Mouse (Mus musculus) E14TG2a.4 (cell line): Measurements from ENCODE around the gene Cacna1d.

Experiments
- H3K27me3 ChIP-seq: 2 replicates; pipeline ENCODE4 v1.6.1; 2014; ENCODE audit warnings: low read length, control low read depth; ENCODE audit not compliant: insufficient read depth
- H3K36me3 ChIP-seq: 2 replicates; pipeline ENCODE4 v1.6.1; 2014; ENCODE audit warnings: low read length, control low read depth; ENCODE audit not compliant: insufficient read depth
- H3K4me1 ChIP-seq: replicated peaks from 2 replicates; pipeline ENCODE4 v1.6.1; 2014; ENCODE audit warnings: low read depth, low read length, control low read depth
- H3K4me3 ChIP-seq: replicated peaks from 2 replicates; pipeline ENCODE4 v1.5.1; 2014; ENCODE audit warnings: mild to moderate bottlenecking, low read length
- H3K9me3 ChIP-seq: 2 replicates; pipeline ENCODE4 v1.6.1; 2014; ENCODE audit warnings: low read length, control low read depth
- CTCF ChIP-seq: conservative IDR thresholded peaks from 2 replicates; pipeline ENCODE4 v1.5.1; 2014; ENCODE audit warnings: low read length
- NANOG ChIP-seq: IDR thresholded peaks from 2 replicates; pipeline ENCODE4 v1.6.1; 2014; ENCODE audit warnings: borderline replicate concordance, low read length, mixed read lengths
- POU5F1 ChIP-seq: IDR thresholded peaks from 2 replicates; pipeline ENCODE4 v1.6.1; 2014; ENCODE audit warnings: low read length, borderline replicate concordance

Cacna1d gene

DNA sequence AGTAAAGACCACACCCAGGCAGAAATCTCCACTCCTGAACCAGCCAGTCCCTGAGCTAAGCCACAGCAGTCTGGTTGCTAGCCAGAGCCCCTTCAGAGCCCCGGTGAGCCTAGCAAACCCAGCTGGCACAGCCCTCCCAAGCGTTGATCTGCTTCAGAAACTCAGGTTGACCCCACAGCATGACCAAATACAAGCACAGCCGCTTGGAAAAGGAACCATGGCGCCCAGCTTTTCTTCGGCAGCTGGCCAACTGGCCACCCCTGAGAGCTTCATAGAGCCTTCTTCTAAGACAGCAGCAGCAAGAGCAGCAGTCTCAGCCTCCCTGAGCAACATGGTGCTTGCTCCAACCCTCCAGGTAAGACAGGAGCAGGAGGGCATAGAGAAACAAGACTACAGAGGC is 28.1 kb upstream of the Cacna1d start:
- Histone ChIP-seq H3K27me3 (no peaks in the 10 kb centered on the region), H3K9me3 (no peaks in the 10 kb centered on the region), H3K4me1 (peaks cover 12% of the 10 kb centered on the region; the same call in 1 of the 2 replicates), H3K36me3 (peaks cover 87% of the 10 kb centered on the region), H3K4me3 (no peak overlapping the region)
- TF ChIP-seq POU5F1 (no peak), NANOG (no peak), CTCF (no peak)

DNA sequence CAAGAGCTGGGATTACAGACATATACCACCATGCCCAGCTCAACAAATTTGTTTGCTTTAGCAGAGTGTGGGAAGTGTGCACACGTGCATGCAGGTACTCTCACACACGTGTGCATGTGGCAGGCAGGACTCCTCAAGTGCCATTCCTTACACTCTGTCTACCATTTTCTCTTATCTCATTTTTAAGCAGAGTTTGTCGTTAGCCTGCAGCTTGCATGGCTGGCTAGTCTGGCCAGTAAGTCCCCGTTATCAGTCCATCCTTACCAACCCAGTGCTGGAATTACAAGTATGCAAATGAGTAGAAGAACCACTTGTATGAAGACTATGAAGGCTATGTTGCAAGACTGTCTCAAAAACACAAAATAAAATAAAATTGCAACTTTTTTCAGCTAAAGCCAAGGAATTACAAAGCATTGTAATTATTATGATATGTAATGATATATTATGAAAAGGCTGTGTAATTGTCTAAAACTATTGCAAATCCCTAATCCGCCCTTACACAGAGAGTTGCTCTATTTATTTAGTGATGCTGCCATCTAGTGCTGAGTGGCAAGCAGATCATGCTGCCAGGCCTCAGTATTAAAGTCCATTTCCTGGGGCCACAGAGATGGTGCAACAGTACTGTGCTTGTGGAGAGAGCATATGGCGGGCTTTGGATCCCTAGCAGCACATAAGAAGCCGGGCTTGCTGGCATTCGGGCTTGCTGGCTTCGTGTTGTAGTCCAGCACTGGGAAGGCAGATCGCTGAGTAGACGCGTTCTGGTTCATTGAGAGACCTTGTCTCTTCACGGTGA is 24.9 kb upstream of the Cacna1d start:
- H3K9me3 ChIP-seq: no peaks in the 10 kb centered on the region
- H3K27me3 ChIP-seq: no peaks in the 10 kb centered on the region
- no peak overlapping the region for H3K4me3 ChIP-seq
- peaks cover 80% of the 10 kb centered on the region for H3K36me3 ChIP-seq
- peaks cover 2% of the 10 kb centered on the region; the same call in 1 of the 2 replicates for H3K4me1 ChIP-seq
- TF ChIP-seq CTCF (peak; percentile 55), POU5F1 (no peak)

DNA sequence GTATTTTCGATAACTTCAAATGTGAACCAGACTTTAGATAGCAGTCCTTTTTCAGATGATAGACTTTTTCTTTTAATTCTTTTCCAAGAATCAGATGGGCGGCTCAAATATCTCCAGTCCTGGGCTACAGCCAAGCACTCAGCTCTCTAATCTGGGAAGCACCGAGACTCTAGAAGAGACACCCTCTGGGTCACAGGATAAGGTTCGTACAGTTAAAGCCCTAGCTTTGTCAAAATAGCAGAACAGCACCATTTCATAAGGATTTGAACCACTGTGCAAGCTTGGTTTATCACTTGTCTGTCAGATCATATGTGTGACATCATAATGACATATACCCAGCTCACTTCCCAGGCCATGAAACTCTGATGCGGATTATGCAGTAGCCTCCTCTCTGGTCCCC is 21.6 kb upstream of the Cacna1d start:
- Histone ChIP-seq H3K36me3 (peaks cover 74% of the 10 kb centered on the region), H3K4me3 (no peak overlapping the region), H3K9me3 (no peaks in the 10 kb centered on the region), H3K27me3 (no peaks in the 10 kb centered on the region), H3K4me1 (peaks cover 6% of the 10 kb centered on the region; the same call in 1 of the 2 replicates)
- TF ChIP-seq CTCF (no peak), POU5F1 (no peak), NANOG (no peak)

DNA sequence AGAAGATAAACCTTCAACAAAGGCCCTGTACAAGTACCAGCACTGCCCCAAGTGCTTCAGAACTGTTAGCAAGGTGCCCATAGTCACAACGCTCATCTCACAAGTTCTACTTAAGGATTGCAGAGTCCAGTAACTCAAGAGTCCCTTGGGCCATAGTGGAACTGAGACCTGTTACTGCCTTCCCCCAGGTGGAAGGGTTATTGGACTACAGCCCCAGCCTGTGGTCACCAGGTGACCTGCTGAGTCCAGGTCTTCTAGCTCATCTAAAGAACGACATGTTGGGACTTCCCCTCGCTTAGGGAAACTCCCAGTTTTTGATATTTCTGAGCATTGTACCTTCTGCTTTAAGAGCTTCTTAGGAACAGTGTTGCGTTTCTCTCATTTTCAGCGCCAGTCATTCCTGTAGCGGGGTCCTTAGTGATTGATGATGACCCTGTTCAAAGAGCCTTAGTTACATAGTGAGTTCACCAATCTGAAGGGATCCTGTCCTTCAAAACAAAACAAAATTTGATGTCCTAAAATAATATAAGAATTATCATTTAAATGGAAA is 19.0 kb upstream of the Cacna1d start:
- H3K9me3 ChIP-seq: no peaks in the 10 kb centered on the region
- peaks cover 26% of the 10 kb centered on the region for H3K4me1 ChIP-seq
- H3K36me3 ChIP-seq: peaks cover 82% of the 10 kb centered on the region
- H3K27me3 ChIP-seq: no peaks in the 10 kb centered on the region
- H3K4me3 ChIP-seq: no peak overlapping the region
- TF ChIP-seq POU5F1: no peak
- TF ChIP-seq CTCF: no peak
- no peak for TF ChIP-seq NANOG

DNA sequence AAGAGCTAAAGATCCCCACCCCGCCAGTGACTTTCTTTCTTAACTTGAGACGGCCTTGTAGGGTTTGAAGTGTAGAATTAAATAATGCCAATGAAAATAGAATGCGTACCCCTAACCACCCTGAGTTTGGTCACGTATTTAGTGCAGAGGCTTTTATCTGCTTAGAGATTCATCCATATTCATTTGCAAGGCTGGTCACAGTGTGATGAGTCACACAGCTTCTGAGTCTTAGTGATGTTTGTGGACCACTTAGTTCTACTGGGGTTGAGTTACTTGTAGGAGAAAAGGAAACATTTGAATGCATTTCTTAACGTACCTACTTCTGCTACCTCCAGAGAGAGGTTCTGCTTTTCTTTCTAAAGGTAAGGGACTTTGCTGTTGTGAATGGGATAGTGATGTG is 13.7 kb upstream of the Cacna1d start:
- Histone ChIP-seq H3K4me3 (no peak overlapping the region), H3K4me1 (peaks cover 35% of the 10 kb centered on the region), H3K27me3 (no peaks in the 10 kb centered on the region), H3K9me3 (no peaks in the 10 kb centered on the region), H3K36me3 (peaks cover 74% of the 10 kb centered on the region)
- TF ChIP-seq CTCF (no peak), NANOG (no peak), POU5F1 (no peak)

DNA sequence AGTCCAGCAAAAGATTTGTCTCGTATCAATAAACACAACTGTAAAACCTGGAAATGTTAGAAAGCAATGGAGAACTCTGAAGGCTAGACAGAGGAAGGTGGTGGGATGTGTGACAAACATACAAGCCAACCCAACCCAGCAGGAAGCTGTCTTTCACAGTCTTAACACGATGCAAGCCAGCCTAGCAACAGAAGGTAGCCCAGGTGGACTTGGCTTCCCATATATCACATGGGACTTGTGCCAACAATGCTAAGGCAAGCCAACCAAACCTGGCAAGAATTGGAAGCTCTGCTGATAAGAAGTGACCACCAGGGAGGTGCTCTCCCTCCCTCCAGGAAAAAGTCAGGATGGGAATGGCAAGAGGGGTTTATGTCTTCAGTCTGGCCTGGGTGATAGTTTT is 6.9 kb upstream of the Cacna1d start:
- H3K4me1 ChIP-seq: peaks cover 5% of the 10 kb centered on the region; the same call in 1 of the 2 replicates
- no peak overlapping the region for H3K4me3 ChIP-seq
- peaks cover 75% of the 10 kb centered on the region for H3K36me3 ChIP-seq
- no peaks in the 10 kb centered on the region for H3K9me3 ChIP-seq
- H3K27me3 ChIP-seq: no peaks in the 10 kb centered on the region
- TF ChIP-seq NANOG (no peak), POU5F1 (no peak), CTCF (no peak)

DNA sequence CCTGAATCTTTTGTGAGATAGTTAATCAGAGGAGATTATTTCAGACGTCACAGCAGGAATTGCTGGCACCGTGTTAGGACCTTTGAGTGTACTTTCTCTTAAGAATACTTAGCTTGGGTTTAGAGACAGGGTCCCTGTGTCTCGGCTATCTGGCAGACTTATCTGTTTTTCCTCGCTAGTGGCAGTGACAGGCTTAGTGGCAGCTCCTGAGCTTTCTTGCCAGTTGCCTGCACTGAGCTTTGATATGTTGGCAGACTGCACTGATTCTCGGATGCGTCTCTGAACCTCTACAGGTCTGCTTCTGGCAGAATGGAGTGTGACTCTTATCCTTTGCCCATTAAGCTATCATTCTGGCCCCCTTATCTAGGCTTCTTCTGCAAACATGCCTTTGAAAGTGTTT is 3.7 kb upstream of the Cacna1d start:
- Histone ChIP-seq H3K4me3 (no peak overlapping the region), H3K9me3 (no peaks in the 10 kb centered on the region), H3K36me3 (peaks cover 90% of the 10 kb centered on the region), H3K4me1 (peaks cover 16% of the 10 kb centered on the region), H3K27me3 (no peaks in the 10 kb centered on the region)
- TF ChIP-seq CTCF (no peak), NANOG (no peak), POU5F1 (no peak)

DNA sequence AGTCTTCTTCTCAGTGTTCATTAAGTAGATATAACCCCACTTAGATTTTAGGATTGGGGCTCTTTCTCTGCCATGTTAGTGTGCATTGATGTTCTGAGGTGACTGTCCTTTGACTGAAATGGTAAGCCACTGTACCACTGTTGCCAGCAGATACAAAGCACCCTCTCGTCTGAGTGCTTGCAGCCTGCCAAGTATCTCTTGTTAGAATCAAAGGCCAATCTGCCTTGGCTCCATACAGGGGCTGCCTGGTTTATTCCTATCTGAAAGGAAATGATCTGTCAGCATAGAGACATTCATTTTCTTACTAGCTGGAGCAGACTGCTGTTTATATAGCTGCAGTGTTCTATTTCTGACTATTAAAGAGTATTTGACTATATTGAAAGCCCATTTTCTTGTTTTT is 2.0 kb upstream of the Cacna1d start:
- TF ChIP-seq NANOG (no peak), CTCF (no peak), POU5F1 (no peak)
- no peaks in the 10 kb centered on the region for H3K27me3 ChIP-seq
- H3K9me3 ChIP-seq: no peaks in the 10 kb centered on the region
- peaks cover 93% of the 10 kb centered on the region for H3K36me3 ChIP-seq
- H3K4me3 ChIP-seq: no peak overlapping the region
- peaks cover 13% of the 10 kb centered on the region for H3K4me1 ChIP-seq

DNA sequence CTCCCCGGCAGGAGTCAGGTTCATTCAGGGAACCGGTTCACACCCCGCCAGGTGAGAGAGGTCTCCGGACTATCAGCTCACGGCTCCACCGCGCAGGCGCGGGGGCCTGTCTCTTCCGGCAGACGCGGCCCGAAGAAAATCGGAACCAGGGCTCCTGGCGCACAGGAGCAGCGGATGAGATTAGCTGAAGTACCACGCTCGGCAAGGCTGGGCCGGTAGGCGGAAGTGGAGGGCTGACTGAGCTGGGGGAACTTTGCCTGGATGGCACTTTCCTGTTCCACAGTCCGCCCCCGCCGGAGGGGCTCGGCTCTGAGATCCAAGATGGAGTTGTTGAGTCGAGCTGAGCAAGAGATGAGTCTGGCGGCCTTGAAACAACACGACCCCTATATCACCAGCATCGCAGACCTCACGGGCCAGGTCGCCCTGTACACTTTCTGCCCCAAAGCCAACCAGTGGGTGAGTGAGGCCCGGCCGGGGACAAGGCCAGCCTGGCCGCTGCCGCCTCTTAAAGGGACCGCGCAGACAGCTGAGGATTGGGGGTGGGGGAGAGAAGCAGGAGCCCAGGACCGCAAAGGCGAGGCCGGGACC is 11.8 kb downstream of the Cacna1d start, which contains the start of gene Dcp1a:
TSS of gene Dcp1a (plus strand) at position 175 of the 588 bp plus-strand sequence.
- peak within 1 kb of the TSS; percentile 100 for H3K4me3 ChIP-seq
- peaks cover 15% of the 10 kb centered on the region for H3K4me1 ChIP-seq
- no peak for TF ChIP-seq CTCF
- no peak for TF ChIP-seq NANOG
- TF ChIP-seq POU5F1: no peak
- H3K27me3 ChIP-seq: no peaks in the 10 kb centered on the region
- no peaks in the 10 kb centered on the region for H3K9me3 ChIP-seq
- peaks cover 29% of the 10 kb centered on the region for H3K36me3 ChIP-seq
